Mouse (Mus musculus) kidney, postnatal 25 days (tissue): ENCODE data around the gene Ube2q2.
"Not testable (repeated sequence)": the region's sequence is repeated elsewhere in the genome, so short reads cannot be mapped to it uniquely, and the experiment has no call there.

Source experiments
- DNase-seq, 2 experiments: peaks; one replicate each; pipeline ENCODE4 v3.0.0; 2021; ENCODE audit warnings: mixed read lengths in 2 of 2

Gene Ube2q2

DNA sequence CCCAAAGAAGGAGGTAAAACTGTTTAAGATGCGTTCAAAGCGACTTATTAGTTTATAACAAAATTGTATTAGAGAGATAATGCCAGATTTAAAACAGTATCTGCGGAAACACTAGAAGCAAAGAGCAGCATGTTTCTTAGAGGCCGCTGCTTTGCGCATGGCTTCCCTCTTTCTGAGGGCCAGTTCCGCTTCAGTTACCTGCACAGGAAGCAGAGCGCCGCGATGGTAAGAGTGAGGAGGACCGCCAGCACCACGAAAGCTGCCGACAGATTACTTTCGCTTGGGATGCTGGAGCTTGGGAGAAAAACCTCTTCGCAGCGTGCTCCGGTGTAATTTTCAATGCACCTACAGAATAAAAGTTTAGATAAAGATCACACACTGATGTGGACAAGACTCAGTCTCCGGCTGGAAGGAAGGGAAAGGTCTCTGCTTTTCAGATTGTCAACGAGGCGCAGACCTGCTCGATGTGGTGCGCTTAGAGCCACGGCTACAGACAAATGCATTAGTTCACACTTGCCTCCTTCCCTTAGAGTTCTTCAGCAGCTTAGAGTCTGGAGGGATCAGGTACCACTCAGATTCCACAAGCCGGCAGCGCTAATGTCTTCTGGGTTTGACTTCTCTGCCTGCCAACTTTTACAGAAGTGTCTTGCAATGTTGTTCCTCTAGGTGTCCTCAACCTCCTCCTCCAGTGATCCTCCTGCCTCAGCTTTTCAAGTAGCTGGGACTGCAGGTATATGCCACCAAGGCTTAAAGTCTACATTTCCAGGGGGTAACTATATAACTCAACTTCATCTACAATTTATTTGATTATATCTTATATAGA, 93.4 kb downstream of the Ube2q2 start:
- peak in 1 of 2 experiments; percentile 16 for DNase-seq

GRCm38 (mm10) chr9:55243280-55243679, 94.6 kb downstream of the Ube2q2 start:
- DNase-seq: no peak

DNA sequence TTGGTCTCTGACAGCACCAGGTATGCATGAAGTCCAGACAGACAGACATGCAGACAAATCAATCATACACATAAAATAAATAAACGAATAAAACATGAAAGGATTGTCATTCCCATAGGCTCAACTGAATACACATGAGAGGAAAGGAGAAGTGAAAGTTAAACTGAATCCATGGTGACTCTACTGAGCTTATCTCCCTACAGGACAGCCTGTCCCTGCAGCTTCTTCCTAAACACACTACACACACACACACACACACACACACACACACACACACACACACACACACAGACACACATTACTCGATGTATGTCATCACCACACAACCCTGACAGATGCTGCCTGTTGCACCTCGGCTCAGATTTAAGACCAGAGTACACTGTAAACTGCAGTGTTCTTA, 95.4 kb downstream of the Ube2q2 start:
- DNase-seq: no peak

DNA sequence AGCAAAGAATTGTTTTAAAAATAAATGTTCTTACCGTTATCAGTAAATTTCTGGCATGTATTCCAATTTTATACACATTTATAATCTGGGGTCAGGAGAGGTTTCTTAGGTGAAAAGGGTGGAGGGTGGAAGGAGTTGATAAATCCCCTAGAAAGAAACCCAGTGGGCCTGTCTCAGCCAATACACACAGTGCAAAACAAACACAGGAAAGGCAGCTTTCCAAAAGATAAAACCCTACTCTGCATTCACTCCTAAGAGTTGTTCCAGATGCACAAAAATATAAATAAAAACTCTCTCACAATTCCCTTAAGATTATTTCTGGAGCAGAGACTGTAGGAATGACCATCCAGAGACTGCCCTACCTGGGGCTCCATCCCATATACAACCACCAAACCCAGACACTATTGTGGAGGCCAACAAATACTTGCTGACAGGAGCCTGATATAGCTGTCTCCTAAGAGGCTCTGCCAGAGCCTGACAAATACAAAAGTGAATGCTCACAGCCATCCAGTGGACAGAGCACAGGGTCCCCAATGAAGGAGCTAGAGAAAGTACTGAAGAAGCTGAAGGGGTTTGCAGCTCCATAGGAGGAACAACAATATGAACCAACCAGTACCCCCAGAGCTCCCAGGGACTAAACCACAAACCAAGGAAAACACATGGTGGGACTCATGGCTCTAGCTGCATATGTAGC, 96.5 kb downstream of the Ube2q2 start:
- not testable (repeated sequence) for DNase-seq

DNA sequence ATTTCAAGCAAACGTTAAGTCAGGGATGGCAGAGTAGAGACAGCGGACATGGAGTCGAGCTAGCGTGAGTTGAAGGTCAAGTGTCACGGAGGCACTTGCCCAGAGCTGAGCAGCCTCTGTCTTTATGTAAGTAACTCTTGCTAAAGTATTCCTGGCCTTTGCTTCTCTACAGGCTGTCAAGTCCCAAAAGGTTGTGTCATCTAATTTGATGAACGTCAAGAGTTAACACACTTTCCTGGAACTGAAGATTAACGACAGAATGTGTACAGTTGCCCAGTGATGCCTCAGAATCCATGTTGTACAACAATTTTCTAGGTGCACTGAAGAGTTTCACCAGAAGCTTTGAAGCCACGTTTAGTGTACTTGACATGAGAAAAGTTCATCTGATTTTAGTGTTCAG, 97.8 kb downstream of the Ube2q2 start:
- no peak for DNase-seq

- no peak for DNase-seq
Observed at GRCm38 (mm10) chr9:55246918-55247317, 98.3 kb downstream of the Ube2q2 start.

- DNase-seq: no peak
Observed at GRCm38 (mm10) chr9:55248465-55248864, 99.8 kb downstream of the Ube2q2 start.

DNA sequence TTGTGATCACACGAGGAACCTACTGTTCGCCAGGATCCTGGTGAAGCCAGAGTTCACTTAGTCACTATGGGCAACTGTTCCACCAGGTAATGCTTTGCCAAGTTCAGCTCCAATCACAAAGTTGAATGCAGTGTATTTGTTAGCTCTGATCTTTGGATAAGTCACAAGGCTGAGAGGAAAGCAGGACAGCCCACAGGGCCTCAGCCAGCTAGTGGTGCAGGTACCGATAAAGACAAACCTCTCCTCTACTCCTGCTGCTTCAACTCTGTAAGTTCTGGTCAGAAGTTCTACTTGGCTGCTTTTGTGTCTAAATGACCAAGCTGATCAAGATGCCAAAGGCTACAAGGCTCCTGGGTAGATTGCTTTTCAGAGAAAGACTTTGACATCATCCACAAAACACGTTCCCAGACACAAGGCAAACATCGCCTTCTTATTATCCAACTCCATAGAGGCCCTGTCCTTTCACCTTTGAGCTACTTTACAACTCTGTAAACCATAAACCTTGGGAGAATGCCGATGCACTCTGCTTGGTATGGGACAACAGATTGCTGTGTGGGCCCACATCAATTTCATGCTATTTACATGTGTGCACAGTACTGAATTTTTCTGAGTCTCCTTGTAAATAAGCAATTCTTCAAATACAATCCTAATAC, 102.1 kb downstream of the Ube2q2 start:
- DNase-seq: peak in 1 of 2 experiments; percentile 50

- DNase-seq: peak in 1 of 2 experiments; percentile 19
Observed at GRCm38 (mm10) chr9:55252097-55252496, 103.4 kb downstream of the Ube2q2 start.

- no peak for DNase-seq
Observed at GRCm38 (mm10) chr9:55253849-55254248, 105.2 kb downstream of the Ube2q2 start.

DNA sequence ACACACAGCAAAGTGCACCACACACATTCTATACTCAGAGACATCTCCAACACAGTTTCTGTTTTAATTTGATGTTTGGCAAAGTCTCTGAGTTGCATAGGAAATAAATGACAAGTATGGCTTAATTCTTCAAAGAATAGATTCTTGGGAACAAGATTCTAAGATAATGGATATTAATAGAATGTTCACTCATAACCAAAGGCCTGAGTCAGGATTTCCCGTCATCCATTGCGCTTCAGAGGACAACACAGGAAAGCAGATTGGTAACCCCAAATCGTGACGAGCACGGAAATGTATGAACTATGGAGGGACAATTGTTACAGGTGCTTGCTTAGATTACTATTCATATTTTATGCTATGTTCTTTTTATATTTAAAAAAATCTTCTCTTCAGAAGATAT, 106.4 kb downstream of the Ube2q2 start:
- DNase-seq: peak in 1 of 2 experiments; percentile 25

GRCm38 (mm10) chr9:55255604-55256003, 107.0 kb downstream of the Ube2q2 start:
- DNase-seq: no peak

GRCm38 (mm10) chr9:55257105-55257504, 108.5 kb downstream of the Ube2q2 start:
- DNase-seq: no peak
